Mouse (Mus musculus) adrenal gland, postnatal 36 days (tissue): ENCODE results near the gene Akip1. TPM values are rescaled to one million over a fixed set of nuclear protein-coding genes. Genes with fewer than 3 reads are reported as not detected.

Experiments
- DNase-seq, 2 experiments: peaks; one replicate each; pipeline ENCODE4 v3.0.0; 2021; ENCODE audit warnings: mixed read lengths in 1 of 2
- long read RNA-seq, 2 experiments: library from polyadenylated mRNA; stranded (forward); transcript quantifications; one replicate each; pipeline ENCODE4 v2.0.0; 2021; ENCODE audit warnings: borderline sequencing depth in 2 of 2
- total RNA-seq, 2 experiments: library from RNA; stranded (reverse); gene quantifications; 2 replicates each; pipeline ENCODE4 v1.2.3; 2021

The Akip1 gene
- 10 to 100 TPM; 23.6 to 30.0 TPM for total RNA-seq
- long read RNA-seq, experiment 1, transcript Akip1-201 (6 exons, 1,028 nt), result major isoform, 33 of 44 reads
- long read RNA-seq, experiment 1, partial matches to known transcripts, result 10 of 44 reads
- long read RNA-seq, experiment 1, other reads (novel, unspliced or antisense), result 1 of 44 reads
- long read RNA-seq, experiment 2, transcript Akip1-201 (6 exons, 1,028 nt), result major isoform, 13 of 21 reads
- long read RNA-seq, experiment 2, partial matches to known transcripts, result 6 of 21 reads
- long read RNA-seq, experiment 2, other reads (novel, unspliced or antisense), result 2 of 21 reads

GRCm38 (mm10) chr7:109703190-109704015 is at the start of gene Akip1, which contains the start of gene St5:
Gene Akip1, plus strand, starts transcription at chr7:109703690.
Gene St5, minus strand, starts transcription at chr7:109703605.
- peak; percentile 99 for DNase-seq

GRCm38 (mm10) chr7:109654871-109655270 is 48.6 kb upstream of the Akip1 start:
- no peak for DNase-seq

DNA sequence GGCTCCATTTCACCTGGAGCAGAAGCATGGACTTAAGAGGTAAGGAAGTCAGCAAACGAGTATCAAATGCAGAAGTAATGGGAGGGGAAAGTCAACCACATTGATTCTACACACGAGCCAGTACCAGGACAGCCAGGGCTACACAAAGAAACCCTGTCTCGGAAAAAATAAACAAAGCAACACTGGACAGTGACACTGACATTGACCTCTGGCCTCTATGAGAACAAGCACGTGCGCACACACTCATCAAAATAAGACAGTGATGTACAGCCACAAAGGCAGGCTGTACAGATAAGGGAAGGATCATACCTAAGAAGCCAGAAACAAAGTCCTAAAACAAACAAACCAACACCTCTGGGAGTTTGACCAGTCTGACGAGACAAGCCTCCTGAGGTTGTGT is 45.6 kb upstream of the Akip1 start:
- no peak for DNase-seq

DNA sequence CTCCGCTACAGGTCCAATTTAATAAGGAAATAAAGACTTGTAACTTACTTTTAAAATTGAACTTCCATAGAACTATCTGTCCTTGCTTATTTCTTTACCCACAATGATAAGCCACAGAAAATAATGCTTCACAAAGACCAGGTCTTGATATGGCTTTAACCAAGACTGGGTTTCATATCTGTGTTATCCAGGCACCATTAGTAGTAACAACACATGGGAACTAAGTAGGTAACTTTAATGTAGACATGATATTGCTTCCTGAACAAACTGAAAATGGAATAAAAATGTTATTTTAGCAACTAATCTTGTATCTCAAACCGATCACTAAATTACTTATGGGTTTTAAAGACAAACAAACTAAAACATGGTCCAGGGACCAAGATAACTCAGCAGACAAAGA is 44.2 kb upstream of the Akip1 start:
- no peak for DNase-seq

- DNase-seq, result no peak
Measured at GRCm38 (mm10) chr7:109662626-109663025, 40.9 kb upstream of the Akip1 start.

GRCm38 (mm10) chr7:109666664-109667063 is 36.8 kb upstream of the Akip1 start:
- DNase-seq, result no peak

DNA sequence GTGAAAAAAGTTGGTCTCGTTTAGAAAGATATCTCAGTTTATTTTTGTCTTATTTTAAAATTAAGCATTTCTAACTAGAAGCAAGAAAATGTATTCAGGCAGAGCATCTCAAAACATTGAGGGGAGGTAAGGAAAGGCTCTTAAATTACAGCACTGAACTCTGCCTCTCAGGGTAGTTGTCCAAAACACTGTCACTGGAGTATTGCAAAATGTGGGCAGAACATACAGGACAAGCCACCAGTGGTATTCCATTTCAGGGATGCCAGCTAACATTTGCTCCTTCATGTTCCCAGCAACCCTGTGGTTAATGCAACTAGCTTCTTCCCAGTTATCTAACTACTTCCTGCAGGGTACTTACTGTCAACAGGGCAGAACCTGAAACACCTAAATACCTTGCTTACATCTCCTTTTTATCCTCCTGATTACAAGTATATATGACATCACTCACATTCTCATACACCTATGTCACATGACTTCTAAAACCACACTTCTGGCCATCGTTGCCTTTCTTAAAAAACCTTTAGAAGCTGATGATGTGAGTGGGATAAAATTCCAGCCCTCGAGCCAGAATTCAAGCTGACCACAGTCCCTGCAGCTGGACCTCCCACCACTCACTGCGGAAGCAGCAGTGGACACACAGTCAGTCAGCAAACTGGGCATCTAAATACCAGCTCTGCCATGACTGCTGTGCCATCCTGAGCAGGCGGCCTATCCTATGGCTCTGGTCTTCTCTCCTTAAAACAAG is 33.9 kb upstream of the Akip1 start:
- no peak for DNase-seq

- DNase-seq, result peak; percentile 71 to 78
Measured at GRCm38 (mm10) chr7:109671581-109672471, 31.7 kb upstream of the Akip1 start.

DNA sequence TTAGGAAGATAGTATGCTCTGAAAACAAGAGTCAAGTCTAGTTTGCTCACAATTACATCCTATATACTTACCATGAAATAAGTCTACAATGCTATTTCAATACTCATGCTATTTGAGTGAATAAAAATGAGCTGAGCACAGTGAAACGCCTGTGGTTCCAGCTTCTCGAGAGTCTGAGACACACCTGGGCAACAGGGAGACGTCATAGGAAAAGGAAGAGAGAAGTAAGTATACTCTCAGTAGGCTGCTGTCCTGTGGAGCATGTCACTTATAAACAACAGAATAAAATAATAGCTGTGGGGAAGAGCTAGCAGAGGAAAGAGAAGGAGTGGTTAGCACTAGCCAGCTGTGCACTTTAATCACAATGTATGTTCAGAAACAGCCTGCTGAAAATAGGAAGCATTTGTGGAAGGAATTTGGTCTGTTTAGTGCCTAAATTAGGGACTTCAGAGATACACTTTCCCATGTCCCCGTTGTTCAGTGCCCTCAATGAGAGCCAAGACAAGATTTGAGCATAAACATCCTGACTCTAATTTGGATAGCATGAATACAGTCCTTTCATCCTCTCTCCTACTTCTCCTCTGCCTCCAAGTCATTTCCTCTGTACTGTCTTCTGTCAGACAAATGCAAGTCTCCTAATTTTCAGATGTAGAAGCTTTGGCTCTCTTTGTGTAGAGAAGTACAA is 28.4 kb upstream of the Akip1 start:
- DNase-seq, result no peak

- DNase-seq, result no peak
Measured at GRCm38 (mm10) chr7:109680284-109680683, 23.2 kb upstream of the Akip1 start.

GRCm38 (mm10) chr7:109680879-109681278 is 22.6 kb upstream of the Akip1 start:
- DNase-seq, result no peak

DNA sequence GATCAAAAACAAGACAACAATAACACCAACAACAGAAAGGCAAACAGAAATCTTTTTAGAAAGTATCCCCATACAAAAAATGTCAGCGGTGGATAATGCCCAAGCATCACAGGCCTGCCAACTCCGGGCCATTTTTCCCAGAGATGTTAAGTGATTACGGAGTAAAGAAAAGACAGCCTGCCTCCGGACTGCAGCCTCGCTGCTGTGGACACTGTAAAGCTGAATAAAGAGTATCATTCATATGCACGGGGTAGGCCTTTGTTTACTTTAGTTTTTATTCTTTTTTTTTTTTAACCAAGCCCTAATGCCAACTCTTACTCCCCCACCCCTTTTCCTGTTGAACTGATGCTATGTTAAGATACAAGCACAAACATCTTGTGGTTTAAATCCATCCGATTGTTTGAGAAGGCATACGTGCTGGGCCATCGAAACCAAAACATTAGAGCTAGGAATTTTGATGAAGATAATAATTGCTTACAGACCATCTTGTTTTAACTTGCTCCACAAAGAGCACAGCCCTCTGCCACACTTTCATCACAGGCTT is 16.8 kb upstream of the Akip1 start:
- no peak for DNase-seq

- no peak for DNase-seq
Measured at GRCm38 (mm10) chr7:109690101-109690500, 13.4 kb upstream of the Akip1 start.

DNA sequence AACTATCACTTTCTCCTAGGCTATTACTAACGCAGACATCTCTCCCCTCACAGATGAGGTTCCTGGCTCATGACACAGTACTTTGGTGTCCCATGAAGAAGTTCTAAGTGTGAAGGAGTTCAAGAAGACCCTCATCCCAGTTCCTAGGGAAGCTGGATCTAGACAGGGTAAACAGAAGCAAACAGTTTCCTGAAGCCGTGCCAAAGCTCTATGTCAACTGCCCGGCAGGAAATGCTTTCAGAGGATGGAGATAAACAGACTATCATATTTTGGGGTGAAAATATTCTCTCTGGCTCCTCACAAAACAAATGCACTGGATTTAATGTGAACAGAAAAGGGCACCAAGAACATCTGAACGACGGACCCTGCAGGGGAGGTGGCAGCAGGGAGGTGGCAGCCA is 12.5 kb upstream of the Akip1 start:
- peak in 1 of 2 experiments; percentile 13 for DNase-seq

- no peak for DNase-seq
Measured at GRCm38 (mm10) chr7:109694576-109695338, 8.7 kb upstream of the Akip1 start.

- no peak for DNase-seq
Measured at GRCm38 (mm10) chr7:109695339-109695726, 8.2 kb upstream of the Akip1 start.

GRCm38 (mm10) chr7:109700213-109700612 is 3.3 kb upstream of the Akip1 start:
- DNase-seq, result no peak

DNA sequence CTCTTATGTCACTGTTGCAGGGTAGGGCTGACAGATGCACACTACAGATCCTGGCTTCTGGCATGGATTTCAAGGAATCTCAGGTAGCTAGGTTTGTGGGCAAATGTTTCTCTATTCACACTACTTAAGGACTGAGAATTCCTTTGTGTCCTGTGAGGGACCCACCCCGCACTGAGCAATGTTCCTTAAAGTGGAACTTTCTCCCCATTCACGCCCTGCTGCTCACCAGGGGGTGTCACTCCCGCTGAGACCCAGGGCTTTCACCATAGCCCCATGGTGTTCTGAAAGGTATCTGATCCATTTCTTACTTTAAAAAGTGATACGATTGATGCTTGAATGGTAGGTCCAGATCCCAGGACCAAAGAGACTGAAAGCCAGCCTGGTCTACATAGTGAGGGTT is 769 bp upstream of the Akip1 start:
- DNase-seq, result no peak

- DNase-seq, result no peak
Measured at GRCm38 (mm10) chr7:109704016-109704377, 507 bp downstream of the Akip1 start.

GRCm38 (mm10) chr7:109704461-109704860 is 971 bp downstream of the Akip1 start:
- DNase-seq, result no peak
